Mouse (Mus musculus) CD4-positive, CD25-positive, alpha-beta regulatory T cell, adult 4 months (primary cell): Measurements from ENCODE around the gene Vdr. TPM values are rescaled to one million over a fixed set of nuclear protein-coding genes. Genes with fewer than 3 reads are reported as not detected.

ENCODE experiments used
- ATAC-seq: one replicate; pipeline ENCODE4 v1.8.0; 2017
- polyA plus RNA-seq, 2 experiments: library from polyadenylated mRNA; unstranded; fragments of 100-300 nt; shearing (Covaris generic); gene quantifications; one replicate each; pipeline ENCODE4 v1.2.1; 2017

The Vdr gene
- polyA plus RNA-seq, 2 experiments from 2014 or later, result 0.24 to 0.84 TPM

GRCm38 (mm10) chr15:97828221-97828842 lies 82.1 kb downstream of the Vdr start:
- ATAC-seq, result no peak

- ATAC-seq, result no peak
Observed at GRCm38 (mm10) chr15:97827401-97827800, 83.0 kb downstream of the Vdr start.

GRCm38 (mm10) chr15:97826588-97827261 lies 83.7 kb downstream of the Vdr start:
- ATAC-seq, result no peak

GRCm38 (mm10) chr15:97825941-97826587 lies 84.4 kb downstream of the Vdr start:
- no peak for ATAC-seq

GRCm38 (mm10) chr15:97825071-97825940 lies 85.1 kb downstream of the Vdr start:
- ATAC-seq, result peak; percentile 82

- no peak for ATAC-seq
Observed at GRCm38 (mm10) chr15:97824042-97824441, 86.4 kb downstream of the Vdr start.

- no peak for ATAC-seq
Observed at GRCm38 (mm10) chr15:97823479-97823878, 87.0 kb downstream of the Vdr start.

GRCm38 (mm10) chr15:97822545-97823228 lies 87.7 kb downstream of the Vdr start:
- ATAC-seq, result no peak

GRCm38 (mm10) chr15:97821983-97822363 lies 88.5 kb downstream of the Vdr start:
- ATAC-seq, result no peak

GRCm38 (mm10) chr15:97821321-97821982 lies 89.0 kb downstream of the Vdr start:
- ATAC-seq, result peak; percentile 56

- no peak for ATAC-seq
Observed at GRCm38 (mm10) chr15:97819937-97820336, 90.5 kb downstream of the Vdr start.

- no peak for ATAC-seq
Observed at GRCm38 (mm10) chr15:97816199-97816994, 94.0 kb downstream of the Vdr start.

- no peak for ATAC-seq
Observed at GRCm38 (mm10) chr15:97815254-97815653, 95.2 kb downstream of the Vdr start.

GRCm38 (mm10) chr15:97814703-97815102 lies 95.7 kb downstream of the Vdr start:
- no peak for ATAC-seq

- no peak for ATAC-seq
Observed at GRCm38 (mm10) chr15:97813452-97814204, 96.8 kb downstream of the Vdr start.

GRCm38 (mm10) chr15:97812875-97813274 lies 97.6 kb downstream of the Vdr start:
- no peak for ATAC-seq

GRCm38 (mm10) chr15:97812126-97812525 lies 98.3 kb downstream of the Vdr start:
- no peak for ATAC-seq

GRCm38 (mm10) chr15:97811307-97811706 lies 99.1 kb downstream of the Vdr start:
- no peak for ATAC-seq

GRCm38 (mm10) chr15:97810399-97810798 lies 100.0 kb downstream of the Vdr start:
- no peak for ATAC-seq

GRCm38 (mm10) chr15:97809942-97810341 lies 100.5 kb downstream of the Vdr start:
- no peak for ATAC-seq
